Mouse (Mus musculus): ENCODE measurements at regions not wholly inside any gene's neighbourhood (a gene's known extent, or its start where the extent isn't known, plus 50 kb on each side); places are given as distances from the start of the nearest gene placed in this dataset.

DNA sequence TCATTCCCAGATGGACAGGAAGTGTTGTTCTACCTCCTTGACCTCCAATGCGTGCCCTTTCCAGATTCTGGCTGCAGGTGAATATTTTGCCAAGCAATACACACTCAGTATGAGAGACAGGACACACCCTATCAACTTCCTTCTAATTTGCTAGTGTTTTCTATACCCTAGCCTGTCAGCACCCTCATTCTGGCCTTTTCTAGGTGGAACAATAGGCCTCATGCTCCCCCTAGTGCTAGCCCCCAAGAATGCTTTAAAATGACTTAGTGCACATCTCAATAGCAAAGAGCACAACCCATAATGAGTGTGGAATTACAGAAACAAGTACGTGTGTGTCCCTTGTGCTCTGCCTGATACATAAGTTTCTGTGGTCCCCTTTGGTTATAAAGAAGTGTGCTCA is 161.1 kb downstream of the Ibtk start:
- Histone ChIP-seq H3K27me3 (0 out of 2 replicates have a peak, but pooled peaks cover 3% of the 10 kb centered on the region), H3K27ac (no peak overlapping the region), H3K9me3 (peaks cover 4% of the 10 kb centered on the region; the same call in 1 of the 2 replicates), H3K4me2 (replicated peaks) (no peak overlapping the region), H3K4me1 (no peaks in the 10 kb centered on the region), H3K36me3 (no peaks in the 10 kb centered on the region), H3K9ac (no peak overlapping the region), H3K4me3 (no peak overlapping the region)
- ATAC-seq (ENCODE audit: low FRiP score, low read depth): no peak
- 47% methylated on average over 2 of the region's 2 CpGs for WGBS

DNA sequence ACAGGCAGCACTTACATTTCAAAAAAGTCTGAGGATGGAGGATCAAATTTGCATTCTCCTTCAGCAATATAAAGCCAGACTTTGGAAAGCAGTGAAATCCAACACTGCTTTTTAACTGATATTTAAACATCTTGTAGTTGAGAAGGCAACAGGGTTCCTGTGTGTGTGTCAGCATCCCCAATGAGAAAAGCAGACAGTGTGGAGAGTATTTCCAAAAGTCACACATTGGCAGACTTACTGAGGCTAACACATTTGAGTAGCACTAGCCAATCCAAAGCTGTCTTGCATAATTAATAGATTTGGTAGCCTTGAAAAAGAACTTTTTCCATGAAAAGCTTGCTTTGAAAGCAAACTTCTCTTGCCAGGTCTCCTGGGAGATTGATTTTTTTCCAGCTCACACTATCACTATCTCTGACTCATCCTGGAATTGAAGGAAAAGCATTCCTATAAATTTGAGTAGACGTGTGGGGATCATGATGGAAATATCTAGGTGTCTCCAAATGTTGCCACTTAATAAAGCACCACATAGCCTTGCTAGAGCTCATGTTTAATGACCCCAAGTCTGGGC is 168.0 kb downstream of the Ibtk start:
- Histone ChIP-seq H3K4me2 (replicated peaks) (no peak overlapping the region), H3K27ac (no peak overlapping the region), H3K27me3 (no peaks in the 10 kb centered on the region), H3K4me3 (no peak overlapping the region), H3K4me1 (peaks cover 6% of the 10 kb centered on the region; the same call in 1 of the 2 replicates), H3K36me3 (no peaks in the 10 kb centered on the region), H3K9me3 (peaks cover 4% of the 10 kb centered on the region; the same call in 1 of the 2 replicates), H3K9ac (no peak overlapping the region)
- 45% methylated on average over 1 of the region's 1 CpGs for WGBS
- no peak for ATAC-seq (ENCODE audit: low FRiP score, low read depth)

GRCm38 (mm10) chr9:85577812-85578211 is 171.3 kb downstream of the Ibtk start:
- peaks cover 6% of the 10 kb centered on the region; the same call in 1 of the 2 replicates for H3K4me1 ChIP-seq
- no peaks in the 10 kb centered on the region for H3K36me3 ChIP-seq
- H3K9me3 ChIP-seq: no peaks in the 10 kb centered on the region
- H3K27me3 ChIP-seq: no peaks in the 10 kb centered on the region
- ATAC-seq (ENCODE audit: low FRiP score, low read depth): no peak
- no peak overlapping the region for H3K4me3 ChIP-seq
- no peak overlapping the region; the same call in 1 of the 2 replicates for H3K27ac ChIP-seq
- no peak overlapping the region for H3K4me2 ChIP-seq (replicated peaks)
- H3K9ac ChIP-seq: no peak overlapping the region
- WGBS: 64% methylated on average over 7 of the region's 7 CpGs

DNA sequence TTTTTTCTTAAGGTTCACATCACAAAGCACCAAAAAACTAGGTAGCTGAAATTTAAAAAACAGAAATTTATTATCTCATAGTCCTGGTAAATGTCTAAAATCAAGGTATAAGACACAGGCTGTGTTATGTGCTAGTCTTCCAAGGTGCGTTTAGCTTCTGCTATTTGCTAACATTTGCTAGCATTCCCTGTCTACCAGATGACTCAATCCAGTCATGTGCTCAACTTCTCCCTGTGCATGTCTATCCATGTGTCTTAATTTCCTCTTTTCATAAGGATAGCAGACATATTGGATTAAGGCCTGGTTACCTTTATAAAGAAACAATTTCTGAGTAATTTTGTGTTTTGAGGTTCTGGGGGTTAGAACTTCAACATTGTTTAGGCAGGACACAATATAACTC is 171.8 kb downstream of the Ibtk start:
- H3K27me3 ChIP-seq: no peaks in the 10 kb centered on the region
- 73% methylated on average over 1 of the region's 1 CpGs for WGBS

GRCm38 (mm10) chr9:85568877-85569276 is 180.3 kb downstream of the Ibtk start:
- ATAC-seq (ENCODE audit: low FRiP score, low read depth): no peak
- 79% methylated on average over 8 of the region's 8 CpGs for WGBS

More for the DNA sequence above, 171.8 kb downstream of the Ibtk start:
- no peaks in the 10 kb centered on the region for H3K36me3 ChIP-seq
- H3K4me2 ChIP-seq (replicated peaks): no peak overlapping the region
- H3K9me3 ChIP-seq: no peaks in the 10 kb centered on the region
- H3K9ac ChIP-seq: no peak overlapping the region
- ATAC-seq (ENCODE audit: low FRiP score, low read depth): no peak
- H3K4me1 ChIP-seq: peaks cover 6% of the 10 kb centered on the region; the same call in 1 of the 2 replicates
- H3K27ac ChIP-seq: no peak overlapping the region
- H3K4me3 ChIP-seq: no peak overlapping the region

DNA sequence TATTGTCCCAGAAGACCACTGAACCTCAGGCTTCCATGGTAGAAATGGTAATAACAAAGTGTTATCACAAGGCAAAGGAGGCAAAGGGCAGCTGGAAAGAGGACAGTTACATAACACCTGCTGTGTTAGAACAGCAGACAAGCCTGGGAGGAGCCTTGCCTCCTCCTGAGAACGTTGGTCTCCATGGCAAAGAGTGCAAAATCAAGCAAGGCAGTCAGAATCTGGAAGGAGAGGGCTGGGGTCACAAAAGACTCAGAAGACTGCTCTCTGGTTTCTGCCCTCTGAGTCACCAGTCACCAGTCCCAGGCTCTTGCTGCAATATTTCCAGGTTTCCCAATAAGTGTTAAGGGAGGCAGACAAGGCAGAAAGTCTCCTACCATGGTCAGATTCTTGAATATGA is 197.3 kb downstream of the Ibtk start:
- H3K9me3 ChIP-seq: no peaks in the 10 kb centered on the region
- H3K36me3 ChIP-seq: no peaks in the 10 kb centered on the region
- H3K9ac ChIP-seq: no peak overlapping the region
- H3K4me1 ChIP-seq: no peaks in the 10 kb centered on the region
- no peaks in the 10 kb centered on the region for H3K27me3 ChIP-seq
- H3K4me2 ChIP-seq (replicated peaks): no peak overlapping the region
- H3K27ac ChIP-seq: no peak overlapping the region
- 43% methylated on average over 1 of the region's 1 CpGs for WGBS
- no peak overlapping the region for H3K4me3 ChIP-seq
- ATAC-seq (ENCODE audit: low FRiP score, low read depth): no peak

More at GRCm38 (mm10) chr9:85568877-85569276, 180.3 kb downstream of the Ibtk start:
- Histone ChIP-seq H3K27me3 (no peaks in the 10 kb centered on the region), H3K4me1 (no peaks in the 10 kb centered on the region), H3K36me3 (no peaks in the 10 kb centered on the region), H3K9ac (no peak overlapping the region), H3K9me3 (no peaks in the 10 kb centered on the region), H3K4me3 (no peak overlapping the region), H3K27ac (no peak overlapping the region), H3K4me2 (replicated peaks) (no peak overlapping the region)

- Histone ChIP-seq H3K4me3 (no peak overlapping the region), H3K27me3 (no peaks in the 10 kb centered on the region), H3K9ac (no peak overlapping the region), H3K36me3 (no peaks in the 10 kb centered on the region), H3K27ac (no peak overlapping the region), H3K4me2 (replicated peaks) (no peak overlapping the region), H3K9me3 (no peaks in the 10 kb centered on the region), H3K4me1 (no peaks in the 10 kb centered on the region)
- WGBS: 85% methylated on average over 3 of the region's 3 CpGs
- no peak for ATAC-seq (ENCODE audit: low FRiP score, low read depth)
Observed at GRCm38 (mm10) chr9:85550455-85550854, 198.7 kb downstream of the Ibtk start.

DNA sequence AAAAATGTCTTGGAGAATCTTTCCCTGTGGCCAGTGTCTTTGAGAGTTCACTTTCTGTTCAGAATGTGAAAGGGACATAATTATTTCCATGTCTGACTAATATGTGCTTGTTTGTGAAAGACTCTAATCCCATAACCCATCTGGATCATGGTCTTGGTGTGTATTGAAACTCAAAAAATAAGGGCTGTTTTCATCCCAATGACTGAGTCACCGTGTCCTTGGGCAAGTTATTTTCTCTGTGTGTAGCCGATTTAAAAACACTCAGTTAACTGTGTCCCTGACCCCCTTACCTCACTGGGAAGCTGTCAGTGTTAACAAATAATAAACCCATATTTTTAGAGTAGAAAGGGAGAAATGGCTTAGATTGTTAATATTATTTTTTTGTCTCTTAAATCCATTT is 202.9 kb downstream of the Ibtk start:
- Histone ChIP-seq H3K27me3 (no peaks in the 10 kb centered on the region), H3K4me1 (no peaks in the 10 kb centered on the region), H3K27ac (no peak overlapping the region), H3K4me3 (no peak overlapping the region), H3K9ac (no peak overlapping the region), H3K9me3 (no peaks in the 10 kb centered on the region), H3K36me3 (no peaks in the 10 kb centered on the region), H3K4me2 (replicated peaks) (no peak overlapping the region)
- 71% methylated on average over 2 of the region's 2 CpGs for WGBS
- ATAC-seq (ENCODE audit: low FRiP score, low read depth): no peak

- H3K4me3 ChIP-seq: no peak overlapping the region
- H3K4me2 ChIP-seq (replicated peaks): no peak overlapping the region
- no peaks in the 10 kb centered on the region for H3K9me3 ChIP-seq
- H3K36me3 ChIP-seq: no peaks in the 10 kb centered on the region
- WGBS: 81% methylated on average over 1 of the region's 1 CpGs
- H3K27ac ChIP-seq: no peak overlapping the region
- no peak overlapping the region for H3K9ac ChIP-seq
- H3K4me1 ChIP-seq: no peaks in the 10 kb centered on the region
- ATAC-seq (ENCODE audit: low FRiP score, low read depth): no peak
- H3K27me3 ChIP-seq: no peaks in the 10 kb centered on the region
Observed at GRCm38 (mm10) chr9:85545566-85545965, 203.6 kb downstream of the Ibtk start.

DNA sequence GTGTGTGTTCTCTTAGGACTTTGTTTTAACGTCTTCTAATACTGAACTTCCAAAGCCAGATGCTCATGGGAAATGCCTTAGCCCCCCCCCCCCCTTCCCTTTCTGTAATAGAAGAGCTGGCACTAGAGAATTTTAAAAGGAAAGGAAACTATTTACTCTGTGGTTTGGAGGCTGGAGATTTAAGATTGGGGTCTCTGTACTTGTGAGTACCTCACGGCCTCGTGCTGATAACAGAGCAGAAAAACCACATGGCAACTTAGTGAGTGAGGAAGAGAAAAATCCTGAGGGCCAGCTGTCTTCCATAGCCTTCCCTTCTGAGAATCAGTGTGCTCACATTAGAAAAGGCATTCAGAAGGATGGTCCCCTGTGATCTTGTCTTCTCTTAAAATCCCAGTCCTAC is 210.6 kb downstream of the Ibtk start:
- ATAC-seq (ENCODE audit: low FRiP score, low read depth): no peak
- H3K4me1 ChIP-seq: no peaks in the 10 kb centered on the region
- H3K36me3 ChIP-seq: no peaks in the 10 kb centered on the region
- no peak overlapping the region for H3K9ac ChIP-seq
- H3K27me3 ChIP-seq: no peaks in the 10 kb centered on the region
- no peak overlapping the region for H3K4me3 ChIP-seq
- 43% methylated on average over 3 of the region's 3 CpGs for WGBS
- H3K9me3 ChIP-seq: no peaks in the 10 kb centered on the region
- no peak overlapping the region for H3K27ac ChIP-seq
- H3K4me2 ChIP-seq (replicated peaks): no peak overlapping the region

DNA sequence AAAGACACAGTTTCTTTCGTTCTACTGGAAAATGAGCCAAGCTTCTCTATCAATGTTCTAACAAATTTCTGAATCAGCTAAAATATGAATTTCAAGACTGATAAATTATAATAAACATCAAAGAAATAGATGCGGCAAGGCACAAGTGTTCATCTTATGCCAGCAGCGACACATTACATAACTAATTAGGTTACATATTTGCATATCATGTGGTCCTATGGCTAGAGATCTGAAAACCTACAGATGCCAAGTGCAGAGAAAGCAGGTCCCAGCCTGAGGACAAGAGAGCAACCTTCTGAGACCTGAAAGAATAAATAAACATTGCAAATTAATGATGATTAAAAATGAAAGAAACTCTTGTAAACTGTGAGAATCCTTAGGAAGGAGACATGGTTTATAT is 201.3 kb upstream of the Tent5a start:
- no peak for ATAC-seq (ENCODE audit: low FRiP score, low read depth)
- WGBS: 91% methylated on average over 3 of the region's 3 CpGs
- no peaks in the 10 kb centered on the region for H3K36me3 ChIP-seq
- H3K4me3 ChIP-seq: no peak overlapping the region
- H3K4me2 ChIP-seq (replicated peaks): no peak overlapping the region
- no peaks in the 10 kb centered on the region for H3K4me1 ChIP-seq
- H3K27me3 ChIP-seq: no peaks in the 10 kb centered on the region
- no peak overlapping the region for H3K27ac ChIP-seq
- H3K9ac ChIP-seq: no peak overlapping the region
- no peaks in the 10 kb centered on the region for H3K9me3 ChIP-seq

DNA sequence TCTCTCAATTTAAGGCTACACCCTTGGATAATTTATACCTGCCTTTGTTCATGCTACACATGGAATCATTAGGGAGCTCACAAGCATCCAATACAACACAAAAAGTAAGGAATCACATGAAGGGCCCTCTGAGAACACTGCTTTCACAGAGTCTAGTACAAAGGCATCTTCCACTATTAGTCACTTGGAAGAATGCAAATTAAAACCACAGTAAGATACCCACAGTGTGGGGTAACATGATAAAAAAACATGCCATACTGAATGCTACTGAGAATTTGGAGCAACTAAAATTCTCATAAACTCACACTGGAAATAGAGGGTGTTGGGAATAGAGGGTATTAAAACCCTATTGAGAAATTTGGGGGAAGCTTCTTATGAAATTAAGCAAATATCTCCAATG is 197.6 kb upstream of the Tent5a start:
- H3K9ac ChIP-seq: no peak overlapping the region
- H3K27ac ChIP-seq: no peak overlapping the region
- no peaks in the 10 kb centered on the region for H3K36me3 ChIP-seq
- no peak overlapping the region for H3K4me3 ChIP-seq
- no peaks in the 10 kb centered on the region for H3K4me1 ChIP-seq
- no peak overlapping the region for H3K4me2 ChIP-seq (replicated peaks)
- no peaks in the 10 kb centered on the region for H3K27me3 ChIP-seq
- H3K9me3 ChIP-seq: no peaks in the 10 kb centered on the region
- ATAC-seq (ENCODE audit: low FRiP score, low read depth): no peak

- ATAC-seq (ENCODE audit: low FRiP score, low read depth): no peak
- Histone ChIP-seq H3K4me1 (no peaks in the 10 kb centered on the region), H3K27me3 (no peaks in the 10 kb centered on the region), H3K4me2 (replicated peaks) (no peak overlapping the region), H3K27ac (no peak overlapping the region), H3K9ac (no peak overlapping the region), H3K4me3 (no peak overlapping the region), H3K9me3 (no peaks in the 10 kb centered on the region), H3K36me3 (no peaks in the 10 kb centered on the region)
- 85% methylated on average over 2 of the region's 2 CpGs for WGBS
Observed at GRCm38 (mm10) chr9:85521342-85521741, 194.2 kb upstream of the Tent5a start.

All from limb, embryonic 13.5 days (tissue).